Mouse (Mus musculus): ENCODE results near the gene 1810009J06Rik. TPM values are rescaled to one million over a fixed set of nuclear protein-coding genes. Genes with fewer than 3 reads are reported as not detected.
"Not testable (repeated sequence)": the region's sequence is repeated elsewhere in the genome, so short reads cannot be mapped to it uniquely, and the experiment has no call there.

1810009J06Rik gene
- total RNA-seq (2022): not detected

GRCm38 (mm10) chr6:40964454-40964853 lies at the start of gene 1810009J06Rik:
1810009J06Rik (plus strand) TSS chr6:40964754.
- DNase-seq (ENCODE audit: low spot score in 2 of 2): not testable (repeated sequence)

- no peak for DNase-seq (ENCODE audit: low spot score in 2 of 2)
Observed at GRCm38 (mm10) chr6:40919954-40920353, 44.6 kb upstream of the 1810009J06Rik start.

GRCm38 (mm10) chr6:40940457-40940856 lies 24.1 kb upstream of the 1810009J06Rik start, which contains the start of gene 1700074P13Rik:
1700074P13Rik (minus strand) TSS chr6:40940557.
- no peak for DNase-seq (ENCODE audit: low spot score in 2 of 2)

GRCm38 (mm10) chr6:40951770-40952169 lies 12.8 kb upstream of the 1810009J06Rik start, which contains the start of gene Gm4744:
Gm4744 (minus strand) TSS chr6:40951870.
- no peak for DNase-seq (ENCODE audit: low spot score in 2 of 2)

- no peak for DNase-seq (ENCODE audit: low spot score in 2 of 2)
Observed at GRCm38 (mm10) chr6:40953716-40954115, 10.8 kb upstream of the 1810009J06Rik start.

GRCm38 (mm10) chr6:40999379-40999778 lies 34.8 kb downstream of the 1810009J06Rik start, which contains the start of gene Gm2663:
Gm2663 (minus strand) TSS chr6:40999479.
- not testable (repeated sequence) for DNase-seq (ENCODE audit: low spot score in 2 of 2)

GRCm38 (mm10) chr6:41015065-41015464 lies 50.5 kb downstream of the 1810009J06Rik start:
- no peak for DNase-seq (ENCODE audit: low spot score in 2 of 2)

Other genes with a start within 250 kb of the 1810009J06Rik start
- not detected for gene Moxd2, start 77.3 kb upstream of the 1810009J06Rik start, total RNA-seq (2022)
- not detected for gene Prss58, start 64.4 kb upstream of the 1810009J06Rik start, total RNA-seq (2022)
- not detected for gene 1700074P13Rik, start 24.2 kb upstream of the 1810009J06Rik start, total RNA-seq (2022)
- not detected for gene Gm4744, start 12.9 kb upstream of the 1810009J06Rik start, total RNA-seq (2022)
- gene Gm2663, start 34.7 kb downstream of the 1810009J06Rik start, total RNA-seq (2022): not detected
- gene 2210010C04Rik, start 70.8 kb downstream of the 1810009J06Rik start, total RNA-seq (2022): not detected